Mouse (Mus musculus) liver, adult 2 months (tissue): ENCODE measurements around the gene Rab3ip.

Experiments used
- CTCF ChIP-seq: fragments of 200-500 bp; IDR thresholded peaks from 2 replicates; pipeline ENCODE4 v1.5.1; 2011; ENCODE audit warnings: low read depth, low read length, control low read depth
- POLR2A ChIP-seq: fragments of 200-500 bp; IDR thresholded peaks from 2 replicates; pipeline ENCODE4 v1.6.1; 2011; ENCODE audit warnings: low read length, control low read depth; ENCODE audit not compliant: insufficient read depth; ENCODE audit errors: extremely low read depth

GRCm38 (mm10) chr10:116919368-116920317 is 30.9 kb downstream of the Rab3ip start:
- TF ChIP-seq CTCF (no peak), POLR2A (no peak)
